Mouse (Mus musculus): ENCODE results near the gene Peak1. TPM values are rescaled to one million over a fixed set of nuclear protein-coding genes. Genes with fewer than 3 reads are reported as not detected.

Peak1 gene
- total and polyA plus RNA-seq, 2 experiments from 2014 or later, result 4.1 to 7.7 TPM

DNA sequence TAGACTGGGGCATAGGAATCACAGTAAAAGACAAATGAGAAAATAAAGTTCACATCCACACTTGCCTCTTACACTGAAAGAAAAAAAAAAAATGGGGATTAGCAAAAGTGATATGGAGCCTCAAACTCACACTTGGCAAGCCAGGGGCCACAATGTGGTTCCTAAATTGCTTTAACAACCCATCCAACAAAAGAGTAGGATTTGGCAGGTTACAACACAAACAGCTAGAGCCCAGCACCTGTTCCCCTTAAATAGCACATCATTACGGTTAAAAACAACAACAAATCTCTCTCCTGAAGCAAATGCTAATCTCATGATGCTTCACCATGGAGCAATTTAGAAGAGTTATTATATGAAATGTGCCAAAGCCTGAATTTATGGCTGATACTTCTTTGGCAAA is 2.5 kb downstream of the Peak1 start:
- WGBS, result 43% methylated on average over 1 of the region's 1 CpGs
- Histone ChIP-seq H3K9ac (no peak overlapping the region), H3K4me2 (ENCODE audit: low read depth) (no peak overlapping the region), H3K36me3 (ENCODE audit: insufficient read depth) (no peaks in the 10 kb centered on the region), H3K9me3 (ENCODE audit: low read length) (no peaks in the 10 kb centered on the region), H3K4me1 (ENCODE audit: insufficient read depth) (peaks cover 4% of the 10 kb centered on the region; the same call in 1 of the 2 replicates), H3K4me3 (ENCODE audit: low read depth, low read length) (no peak overlapping the region), H3K27ac (ENCODE audit: low read depth, low read length) (no peak overlapping the region), H3K27me3 (ENCODE audit: insufficient read depth, low read length) (no peaks in the 10 kb centered on the region)
- no peak for DNase-seq
- no peak for ATAC-seq
- TF ChIP-seq CTCF (IDR thresholded peaks at IDR 0.05; ENCODE audit: low read depth), result no peak

- Histone ChIP-seq H3K36me3 (ENCODE audit: insufficient read depth) (no peaks in the 10 kb centered on the region), H3K9me3 (ENCODE audit: low read length) (no peaks in the 10 kb centered on the region), H3K4me3 (ENCODE audit: low read depth, low read length) (no peak overlapping the region), H3K4me1 (ENCODE audit: insufficient read depth) (no peaks in the 10 kb centered on the region), H3K27ac (ENCODE audit: low read depth, low read length) (no peak overlapping the region), H3K27me3 (ENCODE audit: insufficient read depth, low read length) (no peaks in the 10 kb centered on the region), H3K9ac (no peak overlapping the region), H3K4me2 (ENCODE audit: low read depth) (no peak overlapping the region)
- DNase-seq, result no peak
- TF ChIP-seq CTCF (IDR thresholded peaks at IDR 0.05; ENCODE audit: low read depth), result no peak
- ATAC-seq, result no peak
Measured at GRCm38 (mm10) chr9:56414322-56414721, 3.5 kb downstream of the Peak1 start.

DNA sequence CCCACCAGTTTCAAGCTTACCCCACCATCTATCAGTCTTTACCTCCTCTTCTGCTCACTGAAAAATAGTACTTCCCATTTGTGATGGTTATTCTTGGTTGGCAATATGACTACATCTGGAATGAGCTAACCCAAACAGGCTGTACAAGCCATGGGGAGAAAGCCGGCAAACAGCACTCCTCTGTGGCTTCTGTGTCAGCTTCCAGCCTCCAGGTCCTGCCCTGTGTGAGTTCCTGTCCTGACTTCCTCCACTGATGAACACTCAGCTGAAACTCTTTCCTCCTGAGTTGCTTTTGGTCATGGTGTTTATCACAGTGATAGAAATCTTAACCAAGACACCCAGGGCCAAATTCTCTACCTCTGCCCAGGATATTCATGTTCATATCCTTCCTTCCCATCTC is 5.2 kb downstream of the Peak1 start:
- H3K4me3 ChIP-seq (ENCODE audit: low read depth, low read length), result no peak overlapping the region
- H3K4me1 ChIP-seq (ENCODE audit: insufficient read depth), result no peaks in the 10 kb centered on the region
- no peak overlapping the region for H3K4me2 ChIP-seq (ENCODE audit: low read depth)
- H3K9ac ChIP-seq, result no peak overlapping the region
- H3K9me3 ChIP-seq (ENCODE audit: low read length), result no peaks in the 10 kb centered on the region
- no peak for DNase-seq
- H3K27ac ChIP-seq (ENCODE audit: low read depth, low read length), result no peak overlapping the region
- no peak for TF ChIP-seq CTCF (IDR thresholded peaks at IDR 0.05; ENCODE audit: low read depth)
- H3K36me3 ChIP-seq (ENCODE audit: insufficient read depth), result no peaks in the 10 kb centered on the region
- 79% methylated on average over 1 of the region's 1 CpGs for WGBS
- no peak for ATAC-seq
- H3K27me3 ChIP-seq (ENCODE audit: insufficient read depth, low read length), result no peaks in the 10 kb centered on the region

DNA sequence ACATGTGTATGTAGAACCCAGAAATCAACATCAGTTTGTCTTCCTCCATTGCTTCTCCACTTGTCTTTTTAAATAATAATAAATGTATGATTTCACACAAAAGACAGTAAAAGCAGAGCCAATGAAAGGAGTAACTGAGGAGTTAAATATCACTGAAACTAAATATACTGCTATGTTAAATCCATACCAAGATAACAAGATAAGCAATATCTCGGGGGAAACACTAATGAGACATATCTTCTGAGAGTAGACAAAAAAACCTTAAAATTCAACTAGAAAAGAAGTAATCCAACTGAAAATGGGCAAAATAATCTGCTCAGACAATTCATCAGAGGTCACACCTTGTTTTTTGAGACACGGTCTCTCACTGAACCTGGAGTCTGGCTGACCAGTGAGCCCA is 7.9 kb downstream of the Peak1 start:
- no peak overlapping the region for H3K4me3 ChIP-seq (ENCODE audit: low read depth, low read length)
- no peak overlapping the region for H3K9ac ChIP-seq
- no peaks in the 10 kb centered on the region for H3K4me1 ChIP-seq (ENCODE audit: insufficient read depth)
- TF ChIP-seq CTCF (IDR thresholded peaks at IDR 0.05; ENCODE audit: low read depth), result no peak
- WGBS, result 91% methylated on average over 2 of the region's 2 CpGs
- no peaks in the 10 kb centered on the region for H3K27me3 ChIP-seq (ENCODE audit: insufficient read depth, low read length)
- DNase-seq (no peak), ATAC-seq (no peak)
- no peaks in the 10 kb centered on the region for H3K36me3 ChIP-seq (ENCODE audit: insufficient read depth)
- no peaks in the 10 kb centered on the region for H3K9me3 ChIP-seq (ENCODE audit: low read length)
- H3K4me2 ChIP-seq (ENCODE audit: low read depth), result no peak overlapping the region
- H3K27ac ChIP-seq (ENCODE audit: low read depth, low read length), result no peak overlapping the region

DNA sequence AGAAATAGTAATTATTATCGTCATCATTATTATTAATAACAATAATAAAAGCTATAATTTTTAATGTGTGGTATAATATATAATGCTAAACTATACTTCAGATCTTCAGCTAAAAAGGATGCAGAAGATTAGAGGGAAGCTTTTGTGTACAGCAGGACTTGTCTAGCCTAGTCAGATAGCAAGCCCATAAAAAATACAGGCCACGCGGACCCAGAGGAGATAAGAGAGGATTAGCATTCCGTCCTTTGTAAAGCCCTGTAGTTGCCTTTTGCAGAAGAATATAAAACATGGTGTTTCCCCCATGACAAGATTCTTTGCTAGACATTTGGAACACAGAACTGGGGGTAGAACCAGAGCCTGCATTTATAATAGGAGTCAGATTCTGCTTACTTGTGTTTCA is 13.2 kb downstream of the Peak1 start:
- Histone ChIP-seq H3K27ac (ENCODE audit: low read depth, low read length) (no peak overlapping the region), H3K4me2 (ENCODE audit: low read depth) (no peak overlapping the region), H3K4me1 (ENCODE audit: insufficient read depth) (no peaks in the 10 kb centered on the region), H3K9me3 (ENCODE audit: low read length) (no peaks in the 10 kb centered on the region), H3K9ac (no peak overlapping the region), H3K36me3 (ENCODE audit: insufficient read depth) (no peaks in the 10 kb centered on the region), H3K4me3 (ENCODE audit: low read depth, low read length) (no peak overlapping the region), H3K27me3 (ENCODE audit: insufficient read depth, low read length) (no peaks in the 10 kb centered on the region)
- no peak for TF ChIP-seq CTCF (IDR thresholded peaks at IDR 0.05; ENCODE audit: low read depth)
- no peak for DNase-seq
- WGBS, result 59% methylated on average over 4 of the region's 4 CpGs
- ATAC-seq, result no peak

DNA sequence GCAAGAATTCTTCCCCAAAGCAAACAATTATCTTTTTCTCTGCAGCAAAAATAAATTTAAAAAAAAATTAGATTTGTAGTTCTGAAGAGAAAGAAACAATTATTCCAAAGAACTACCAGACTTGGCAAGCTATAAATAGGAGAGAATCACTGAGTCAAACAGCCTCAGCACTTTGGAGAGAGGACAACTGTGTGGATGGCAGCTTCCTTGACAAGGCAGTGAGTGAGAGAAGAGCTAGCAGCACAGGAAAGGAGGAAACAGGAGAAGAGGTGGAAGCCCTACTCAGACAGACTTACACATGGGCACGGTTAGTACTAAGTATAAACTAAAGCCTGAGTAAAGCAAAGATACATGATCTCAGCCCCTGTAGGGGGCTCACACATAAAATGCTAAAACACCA is 21.6 kb downstream of the Peak1 start:
- H3K4me1 ChIP-seq (ENCODE audit: insufficient read depth), result no peaks in the 10 kb centered on the region
- ATAC-seq, result no peak
- 54% methylated on average over 1 of the region's 1 CpGs for WGBS
- H3K27ac ChIP-seq (ENCODE audit: low read depth, low read length), result no peak overlapping the region
- no peak overlapping the region for H3K9ac ChIP-seq
- TF ChIP-seq CTCF (IDR thresholded peaks at IDR 0.05; ENCODE audit: low read depth), result no peak
- no peak overlapping the region for H3K4me3 ChIP-seq (ENCODE audit: low read depth, low read length)
- no peaks in the 10 kb centered on the region for H3K9me3 ChIP-seq (ENCODE audit: low read length)
- no peak overlapping the region for H3K4me2 ChIP-seq (ENCODE audit: low read depth)
- no peaks in the 10 kb centered on the region for H3K27me3 ChIP-seq (ENCODE audit: insufficient read depth, low read length)
- H3K36me3 ChIP-seq (ENCODE audit: insufficient read depth), result no peaks in the 10 kb centered on the region
- no peak for DNase-seq

GRCm38 (mm10) chr9:56392857-56393256 is 25.0 kb downstream of the Peak1 start:
- Histone ChIP-seq H3K4me2 (ENCODE audit: low read depth) (no peak overlapping the region), H3K9ac (no peak overlapping the region), H3K27me3 (ENCODE audit: insufficient read depth, low read length) (no peaks in the 10 kb centered on the region), H3K9me3 (ENCODE audit: low read length) (no peaks in the 10 kb centered on the region), H3K4me1 (ENCODE audit: insufficient read depth) (no peaks in the 10 kb centered on the region), H3K4me3 (ENCODE audit: low read depth, low read length) (no peak overlapping the region), H3K36me3 (ENCODE audit: insufficient read depth) (no peaks in the 10 kb centered on the region), H3K27ac (ENCODE audit: low read depth, low read length) (no peak overlapping the region)
- DNase-seq (no peak), ATAC-seq (no peak)
- TF ChIP-seq CTCF (IDR thresholded peaks at IDR 0.05; ENCODE audit: low read depth), result no peak
- WGBS, result 85% methylated on average over 3 of the region's 3 CpGs

- 24% methylated on average over 1 of the region's 1 CpGs for WGBS
- no peak overlapping the region for H3K4me2 ChIP-seq (ENCODE audit: low read depth)
- H3K9me3 ChIP-seq (ENCODE audit: low read length), result no peaks in the 10 kb centered on the region
- no peaks in the 10 kb centered on the region for H3K36me3 ChIP-seq (ENCODE audit: insufficient read depth)
- no peak overlapping the region for H3K27ac ChIP-seq (ENCODE audit: low read depth, low read length)
- H3K27me3 ChIP-seq (ENCODE audit: insufficient read depth, low read length), result no peaks in the 10 kb centered on the region
- DNase-seq (peak; percentile 45), ATAC-seq (peak; percentile 53; the same call in 1 of the 2 replicates)
- no peak overlapping the region for H3K9ac ChIP-seq
- no peak for TF ChIP-seq CTCF (IDR thresholded peaks at IDR 0.05; ENCODE audit: low read depth)
- no peaks in the 10 kb centered on the region for H3K4me1 ChIP-seq (ENCODE audit: insufficient read depth)
- no peak overlapping the region for H3K4me3 ChIP-seq (ENCODE audit: low read depth, low read length)
Measured at GRCm38 (mm10) chr9:56382786-56383185, 35.1 kb downstream of the Peak1 start.

Data from forebrain, postnatal 0 days (tissue).